Mouse (Mus musculus): Measurements from ENCODE around the gene Ddx58.

Ddx58 gene

GRCm38 (mm10) chr4:40233062-40233664 lies 6.5 kb downstream of the Ddx58 start:
- DNase-seq (ENCODE audit: low spot score) = no peak

- DNase-seq (ENCODE audit: low spot score) = no peak
Measured at GRCm38 (mm10) chr4:40229723-40230122, 9.9 kb downstream of the Ddx58 start.

GRCm38 (mm10) chr4:40227886-40228285 lies 11.7 kb downstream of the Ddx58 start:
- DNase-seq (ENCODE audit: low spot score) = no peak

GRCm38 (mm10) chr4:40227131-40227530 lies 12.5 kb downstream of the Ddx58 start:
- no peak for DNase-seq (ENCODE audit: low spot score)

- no peak for DNase-seq (ENCODE audit: low spot score)
Measured at GRCm38 (mm10) chr4:40226095-40226494, 13.5 kb downstream of the Ddx58 start.

- DNase-seq (ENCODE audit: low spot score) = no peak
Measured at GRCm38 (mm10) chr4:40221876-40222585, 17.6 kb downstream of the Ddx58 start.

- no peak for DNase-seq (ENCODE audit: low spot score)
Measured at GRCm38 (mm10) chr4:40221004-40221760, 18.4 kb downstream of the Ddx58 start.

- DNase-seq (ENCODE audit: low spot score) = no peak
Measured at GRCm38 (mm10) chr4:40220437-40220836, 19.2 kb downstream of the Ddx58 start.

GRCm38 (mm10) chr4:40218382-40218781 lies 21.2 kb downstream of the Ddx58 start:
- no peak for DNase-seq (ENCODE audit: low spot score)

- no peak for DNase-seq (ENCODE audit: low spot score)
Measured at GRCm38 (mm10) chr4:40217910-40218309, 21.7 kb downstream of the Ddx58 start.

GRCm38 (mm10) chr4:40212177-40212576 lies 27.5 kb downstream of the Ddx58 start:
- no peak for DNase-seq (ENCODE audit: low spot score)

GRCm38 (mm10) chr4:40207701-40208100 lies 31.9 kb downstream of the Ddx58 start:
- DNase-seq (ENCODE audit: low spot score) = no peak

- no peak for DNase-seq (ENCODE audit: low spot score)
Measured at GRCm38 (mm10) chr4:40205231-40205903, 34.3 kb downstream of the Ddx58 start.

- no peak for DNase-seq (ENCODE audit: low spot score)
Measured at GRCm38 (mm10) chr4:40204374-40204773, 35.3 kb downstream of the Ddx58 start.

- DNase-seq (ENCODE audit: low spot score) = no peak
Measured at GRCm38 (mm10) chr4:40202205-40202604, 37.4 kb downstream of the Ddx58 start.

- DNase-seq (ENCODE audit: low spot score) = no peak
Measured at GRCm38 (mm10) chr4:40195336-40195735, 44.3 kb downstream of the Ddx58 start.

GRCm38 (mm10) chr4:40193461-40193860 lies 46.2 kb downstream of the Ddx58 start:
- no peak for DNase-seq (ENCODE audit: low spot score)

GRCm38 (mm10) chr4:40192246-40192645 lies 47.4 kb downstream of the Ddx58 start:
- no peak for DNase-seq (ENCODE audit: low spot score)

GRCm38 (mm10) chr4:40187956-40188355 lies 51.7 kb downstream of the Ddx58 start:
- DNase-seq (ENCODE audit: low spot score) = no peak

GRCm38 (mm10) chr4:40184470-40184869 lies 55.2 kb downstream of the Ddx58 start:
- DNase-seq (ENCODE audit: low spot score) = no peak

- DNase-seq (ENCODE audit: low spot score) = no peak
Measured at GRCm38 (mm10) chr4:40183781-40184180, 55.8 kb downstream of the Ddx58 start.

- no peak for DNase-seq (ENCODE audit: low spot score)
Measured at GRCm38 (mm10) chr4:40182651-40183320, 56.8 kb downstream of the Ddx58 start.
